Mouse (Mus musculus): ENCODE measurements around the gene Dolk. TPM values are rescaled to one million over a fixed set of nuclear protein-coding genes. Genes with fewer than 3 reads are reported as not detected.

The Dolk gene
- polyA plus RNA-seq, 1 experiment from 2014 or later: 18.6 TPM

- DNase-seq (ENCODE audit: low spot score): no peak
Observed at GRCm38 (mm10) chr2:30268371-30268770, 17.8 kb downstream of the Dolk start.

DNA sequence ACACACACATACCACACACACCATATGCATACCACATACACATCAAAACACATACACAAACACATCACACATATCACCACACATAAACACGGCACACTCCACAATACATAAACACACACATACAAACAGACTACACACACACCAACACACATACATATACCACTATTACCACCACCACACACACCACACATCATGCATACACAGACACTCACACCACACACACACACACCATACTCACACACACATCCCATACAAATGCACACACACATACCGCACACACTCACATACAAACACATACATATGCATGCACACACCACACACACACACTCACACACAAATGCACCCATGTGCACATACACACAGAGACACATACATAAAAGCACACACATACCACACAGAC, 18.7 kb downstream of the Dolk start:
- no peak for DNase-seq (ENCODE audit: low spot score)

DNA sequence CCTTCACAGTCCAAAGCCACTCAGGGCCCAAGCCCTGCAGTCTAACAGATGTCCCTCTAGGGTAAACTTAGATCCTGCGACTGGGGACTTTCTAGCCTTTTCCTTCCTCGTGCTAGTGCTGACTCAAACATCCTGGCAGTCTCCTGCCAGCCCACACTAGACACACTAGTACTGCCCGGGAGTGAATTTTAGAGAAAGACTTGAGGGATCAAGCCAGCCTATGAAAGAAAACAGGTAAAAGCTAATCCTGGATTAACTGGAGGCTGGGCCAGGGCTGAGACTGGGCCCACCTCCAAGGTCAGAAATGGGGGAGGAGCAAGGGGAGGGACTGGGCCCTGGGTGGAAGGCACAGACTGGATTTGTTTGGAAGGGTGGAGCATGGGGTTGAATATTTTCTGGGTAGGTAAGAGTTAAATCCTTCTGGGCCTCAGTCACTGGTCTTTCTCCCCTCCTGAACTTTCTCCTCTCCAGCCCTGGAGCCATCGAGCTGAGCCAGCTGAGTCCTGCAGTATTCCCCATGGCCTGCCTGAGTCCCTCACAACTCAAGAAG, 19.7 kb downstream of the Dolk start:
- no peak for DNase-seq (ENCODE audit: low spot score)

GRCm38 (mm10) chr2:30265767-30266253, 20.3 kb downstream of the Dolk start, which contains the start of gene Phyhd1:
Phyhd1 (plus strand) TSS chr2:30266203.
- no peak for DNase-seq (ENCODE audit: low spot score)

DNA sequence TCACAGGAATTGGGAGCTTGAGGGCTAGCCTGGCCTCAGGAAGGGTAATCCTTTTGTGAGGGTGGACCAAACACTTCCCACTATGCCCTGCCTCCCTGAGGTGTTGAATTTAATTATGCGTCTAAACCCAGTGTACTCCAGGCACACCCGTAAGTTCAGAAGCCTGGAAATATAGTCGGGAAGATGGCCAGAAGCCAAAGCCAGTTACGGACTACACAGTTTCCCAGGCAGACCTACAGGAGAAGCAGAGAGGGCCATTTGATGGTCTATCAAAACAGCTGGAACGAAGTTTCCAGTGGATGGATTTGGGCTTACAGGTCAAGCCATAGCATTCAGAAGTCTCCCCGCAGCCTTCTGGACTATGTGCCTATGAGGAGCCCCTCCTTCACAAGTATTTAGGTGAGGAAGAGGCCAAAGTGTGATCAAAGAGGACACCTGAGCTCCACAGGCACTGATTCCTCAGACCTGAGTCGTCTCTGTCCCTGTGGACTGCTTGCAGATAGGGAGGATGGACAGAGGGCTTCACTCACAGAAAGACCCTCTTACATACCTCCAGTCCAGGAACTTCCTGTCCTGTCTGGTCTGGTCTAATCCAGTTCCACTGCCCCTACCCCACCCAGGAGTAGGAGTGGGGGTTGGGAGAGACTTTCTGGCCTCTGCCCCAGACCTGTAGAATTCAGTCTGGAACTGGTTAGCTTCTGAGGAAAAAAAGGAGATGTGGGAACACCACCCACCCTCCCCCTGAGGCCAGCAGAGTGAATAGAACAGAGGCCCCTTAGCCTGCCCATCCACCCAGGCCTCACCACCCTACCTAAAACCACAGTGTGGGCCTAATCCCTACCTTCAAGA, 21.2 kb downstream of the Dolk start:
- no peak for DNase-seq (ENCODE audit: low spot score)

DNA sequence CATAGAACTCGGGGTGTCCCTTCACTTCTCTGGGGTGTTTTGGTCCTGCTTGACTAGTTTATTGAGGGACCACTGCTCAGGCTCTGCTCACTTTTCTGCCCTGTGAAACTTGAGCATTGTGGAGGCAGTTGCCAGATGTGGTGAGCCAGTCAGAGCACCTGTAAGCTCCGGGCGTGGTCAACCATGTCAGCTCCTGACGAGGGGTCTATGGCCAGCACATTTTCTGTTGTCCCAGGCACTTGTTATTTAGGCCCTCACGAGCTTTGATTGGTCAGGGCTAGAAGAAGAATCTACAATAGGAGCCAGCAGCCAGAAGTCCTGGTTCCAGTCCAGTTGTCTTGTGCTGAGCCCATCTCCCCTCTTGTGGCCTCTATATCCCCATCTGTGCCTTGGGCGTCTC, 22.3 kb downstream of the Dolk start:
- DNase-seq (ENCODE audit: low spot score): no peak

DNA sequence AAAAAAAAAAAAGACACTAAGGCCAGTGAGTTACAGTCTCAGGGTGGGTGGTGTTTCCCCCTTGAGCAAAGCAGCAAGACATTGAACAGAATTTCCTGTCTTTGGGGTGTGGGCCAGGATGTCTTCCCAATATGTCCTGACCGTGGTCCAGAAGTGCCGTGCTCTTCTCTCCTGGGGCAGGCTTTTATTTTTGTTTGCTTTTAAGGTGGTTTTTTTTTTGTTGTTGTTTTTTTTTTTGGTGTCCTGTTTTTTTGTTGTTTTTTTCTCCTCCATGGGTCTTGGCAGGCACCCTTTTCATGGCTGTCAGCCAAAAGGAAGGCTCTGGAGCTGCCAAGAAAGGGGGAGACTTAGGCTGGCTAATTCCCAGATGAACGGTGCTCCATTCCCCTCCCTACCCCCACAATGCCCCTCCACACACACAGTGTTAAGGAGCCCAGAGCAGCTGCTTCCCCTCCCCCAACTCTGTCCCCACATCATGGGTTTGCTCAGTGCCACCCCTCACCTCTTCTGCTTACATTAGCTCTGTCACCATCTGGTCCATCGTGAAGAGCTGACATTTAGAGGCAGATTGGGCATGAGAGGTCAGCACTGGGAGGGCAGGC, 23.2 kb downstream of the Dolk start:
- no peak for DNase-seq (ENCODE audit: low spot score)

DNA sequence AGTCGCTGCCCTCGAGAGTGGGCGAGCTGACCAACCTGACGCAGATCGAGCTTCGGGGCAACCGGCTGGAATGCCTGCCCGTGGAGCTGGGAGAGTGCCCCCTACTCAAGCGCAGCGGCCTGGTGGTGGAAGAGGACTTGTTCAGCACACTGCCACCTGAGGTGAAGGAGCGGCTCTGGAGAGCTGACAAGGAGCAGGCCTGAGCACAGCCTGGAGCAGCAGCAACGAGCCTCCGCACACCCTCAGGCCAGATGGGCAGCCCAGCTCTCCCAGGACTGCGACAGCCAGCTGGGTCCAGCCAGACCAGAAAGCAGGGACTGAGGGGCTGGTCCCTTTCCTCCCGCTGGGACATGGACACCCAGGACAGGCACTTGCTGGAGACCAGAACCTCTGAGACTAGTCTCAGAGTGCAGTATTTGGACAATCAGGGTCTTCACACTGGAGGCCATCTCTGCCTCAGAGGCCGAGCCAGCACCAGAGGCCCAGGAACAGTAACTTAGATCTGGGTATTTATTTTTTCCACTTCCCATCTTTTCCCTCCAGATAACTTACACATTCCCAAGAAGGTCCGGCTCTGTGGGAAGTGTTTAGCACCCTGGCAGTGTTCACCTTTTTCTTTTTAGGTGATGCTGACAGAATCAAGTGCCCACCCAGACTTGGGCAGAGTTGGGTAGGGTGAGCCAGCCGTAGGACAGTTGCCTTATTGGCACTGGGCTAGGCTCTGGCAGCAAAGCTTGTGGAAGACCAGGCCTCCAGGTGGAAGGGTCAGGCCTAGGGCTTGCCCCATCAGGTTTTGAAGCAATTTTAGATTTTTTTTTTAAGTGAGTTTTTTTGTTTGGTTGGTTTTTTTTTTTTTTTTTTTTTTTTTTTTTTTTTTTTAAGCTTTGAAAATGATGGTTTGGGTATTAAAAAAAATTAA, 24.0 kb downstream of the Dolk start:
- DNase-seq (ENCODE audit: low spot score): no peak

DNA sequence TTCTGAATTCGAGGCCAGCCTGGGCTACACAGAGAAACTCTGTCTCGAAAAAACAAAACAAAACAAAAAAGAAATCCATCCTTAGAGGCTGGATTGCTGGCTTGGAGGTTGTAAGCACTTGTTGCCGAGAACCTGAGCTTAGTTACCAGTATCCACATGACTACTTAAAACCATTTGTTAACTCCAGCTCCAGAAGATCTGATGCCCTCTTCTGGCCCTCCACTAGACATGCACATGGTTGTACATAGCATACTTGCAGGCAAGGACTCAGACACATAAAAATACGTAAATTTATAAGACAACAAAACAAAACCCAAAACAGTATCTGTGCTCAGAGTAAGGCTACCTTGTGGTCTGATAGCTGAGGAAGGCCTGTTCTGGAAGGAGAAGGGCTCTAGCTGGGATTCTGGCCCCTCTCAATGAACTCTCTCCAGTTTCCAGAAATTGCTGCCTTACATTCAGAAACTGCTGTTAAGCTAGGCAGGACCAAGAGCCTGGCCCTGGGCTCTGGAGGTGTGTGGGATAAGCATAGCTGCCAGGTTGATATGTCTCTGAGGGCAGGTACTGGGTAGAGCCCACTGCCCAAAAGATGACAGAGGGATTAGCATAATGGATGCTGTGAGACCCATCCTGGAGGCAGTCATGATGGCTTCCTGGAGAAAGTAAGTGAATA, 24.9 kb downstream of the Dolk start:
- no peak for DNase-seq (ENCODE audit: low spot score)

- no peak for DNase-seq (ENCODE audit: low spot score)
Observed at GRCm38 (mm10) chr2:30259131-30260064, 26.7 kb downstream of the Dolk start.

GRCm38 (mm10) chr2:30258600-30258999, 27.5 kb downstream of the Dolk start:
- DNase-seq (ENCODE audit: low spot score): peak; percentile 17

- DNase-seq (ENCODE audit: low spot score): peak; percentile 53
Observed at GRCm38 (mm10) chr2:30257699-30258460, 28.3 kb downstream of the Dolk start.

DNA sequence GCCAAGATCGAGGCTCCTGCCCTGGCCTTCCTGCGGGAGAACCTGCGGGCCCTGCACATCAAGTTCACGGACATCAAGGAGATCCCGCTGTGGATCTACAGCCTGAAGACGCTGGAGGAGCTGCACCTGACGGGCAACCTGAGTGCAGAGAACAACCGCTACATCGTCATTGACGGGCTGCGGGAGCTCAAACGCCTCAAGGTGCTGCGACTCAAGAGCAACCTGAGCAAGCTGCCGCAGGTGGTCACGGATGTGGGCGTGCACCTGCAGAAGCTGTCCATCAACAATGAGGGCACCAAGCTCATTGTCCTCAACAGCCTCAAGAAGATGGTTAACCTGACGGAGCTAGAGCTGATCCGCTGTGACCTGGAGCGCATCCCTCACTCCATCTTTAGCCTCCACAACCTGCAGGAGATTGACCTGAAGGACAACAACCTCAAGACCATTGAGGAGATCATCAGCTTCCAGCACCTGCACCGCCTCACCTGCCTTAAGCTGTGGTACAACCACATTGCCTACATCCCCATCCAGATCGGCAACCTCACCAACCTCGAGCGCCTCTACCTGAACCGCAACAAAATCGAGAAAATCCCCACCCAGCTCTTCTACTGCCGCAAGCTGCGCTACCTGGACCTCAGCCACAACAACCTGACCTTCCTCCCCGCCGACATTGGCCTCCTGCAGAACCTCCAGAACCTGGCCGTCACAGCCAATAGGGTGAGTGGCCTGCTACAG, 29.4 kb downstream of the Dolk start:
- no peak for DNase-seq (ENCODE audit: low spot score)

GRCm38 (mm10) chr2:30255631-30256395, 30.3 kb downstream of the Dolk start:
- no peak for DNase-seq (ENCODE audit: low spot score)

DNA sequence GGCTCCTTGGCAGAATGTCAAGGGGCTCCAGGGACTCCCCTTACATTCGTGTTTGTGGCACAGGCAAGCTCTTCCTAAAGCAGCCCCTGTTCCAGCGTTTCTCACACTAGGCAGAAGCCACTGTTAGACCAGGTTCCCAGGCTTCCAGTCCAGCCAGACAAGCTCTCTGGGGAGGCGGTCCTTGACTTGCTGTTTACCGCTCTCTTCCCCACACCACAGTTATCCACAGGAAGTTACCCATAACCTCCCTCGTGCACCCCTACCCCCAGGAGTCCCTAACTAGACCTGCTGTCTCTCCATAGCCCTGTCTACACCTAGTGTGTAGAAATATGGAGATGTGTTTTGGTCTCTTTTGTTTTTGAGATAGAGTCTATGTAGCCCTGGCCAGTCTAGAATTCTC, 32.3 kb downstream of the Dolk start:
- DNase-seq (ENCODE audit: low spot score): peak; percentile 38

DNA sequence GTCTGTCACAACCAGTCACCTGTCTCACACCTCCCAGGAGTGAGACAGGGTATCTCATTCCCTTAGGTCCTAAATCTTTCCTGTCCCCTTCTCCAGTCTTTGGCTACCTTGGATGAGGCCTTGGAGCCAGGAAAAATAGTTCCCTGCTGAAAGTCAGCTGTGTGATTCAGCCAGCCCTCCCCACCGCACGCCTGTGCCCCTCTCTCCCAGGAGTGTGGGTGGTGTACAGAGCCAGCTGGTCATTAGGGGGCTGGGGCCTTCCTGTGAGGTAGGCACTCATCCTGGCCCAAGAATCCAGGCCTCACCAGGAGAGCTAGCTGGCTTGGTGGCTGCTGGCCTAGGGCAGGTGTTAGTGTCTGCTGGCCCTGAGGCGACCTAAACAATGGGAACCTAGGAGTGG, 33.6 kb downstream of the Dolk start:
- no peak for DNase-seq (ENCODE audit: low spot score)

DNA sequence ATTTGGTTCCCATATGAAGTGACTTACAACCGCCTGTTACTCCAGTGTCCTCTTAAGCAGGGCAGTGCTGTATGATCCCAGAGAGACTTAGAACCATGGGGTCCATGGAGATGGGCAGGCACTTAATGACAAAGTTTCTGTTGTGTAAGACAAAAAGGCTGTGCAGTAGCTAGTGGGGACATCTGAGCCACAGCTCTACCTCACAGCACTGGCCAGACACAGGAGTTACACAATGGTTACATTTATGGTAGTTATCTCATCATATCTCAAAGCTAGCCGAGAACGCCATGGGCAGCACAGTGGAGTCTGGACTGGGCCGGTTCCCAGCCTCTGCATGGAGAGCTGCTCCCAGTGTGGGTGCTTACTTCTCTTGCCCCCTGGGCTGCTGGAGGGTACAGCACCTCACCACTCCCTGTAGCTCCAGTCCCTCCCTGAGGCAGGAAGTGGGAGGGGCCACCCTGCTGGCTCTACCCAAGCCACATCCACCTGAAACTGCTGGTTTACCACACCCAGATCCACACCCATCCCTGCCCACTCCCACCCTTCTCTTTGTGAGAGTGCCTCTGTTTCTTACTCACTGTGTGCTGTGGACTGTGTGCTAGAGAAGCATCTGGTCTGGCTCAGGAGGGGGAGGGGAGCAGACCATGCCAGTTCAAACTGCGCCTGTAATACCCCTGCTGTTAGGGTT, 34.6 kb downstream of the Dolk start:
- peak; percentile 87 for DNase-seq (ENCODE audit: low spot score)

Data from thymus, postnatal 0 days (tissue).